Mouse (Mus musculus) liver, embryonic 14.5 days (tissue): ENCODE results near the gene Acat2. TPM values are rescaled to one million over a fixed set of nuclear protein-coding genes. Genes with fewer than 3 reads are reported as not detected.
"Not testable (repeated sequence)": the region's sequence is repeated elsewhere in the genome, so short reads cannot be mapped to it uniquely, and the experiment has no call there.

Experiments
- ATAC-seq: fragments of 200-750 bp; cut with Nextera tagmentation; 2 replicates; pipeline ENCODE4 v1.8.0; 2017; ENCODE audit warnings: moderate number of reproducible peaks, mild to moderate bottlenecking, moderate library complexity; ENCODE audit not compliant: insufficient read depth
- DNase-seq, 3 experiments: peaks; one replicate each; pipeline ENCODE4 v3.0.0-alpha.2; 2012 to 2013; ENCODE audit warnings: low read depth in 3 of 3, low spot score in 3 of 3
- H3K27ac ChIP-seq: fragments of 300-500 bp; sonication (generic); 2 replicates; pipeline ENCODE4 v1.5.1; 2014; ENCODE audit warnings: moderate library complexity, mild to moderate bottlenecking, control low read depth, inconsistent platforms
- H3K27me3 ChIP-seq: fragments of 300-500 bp; sonication (generic); 2 replicates; pipeline ENCODE4 v1.6.1; 2014; ENCODE audit warnings: mild to moderate bottlenecking, low read length, moderate library complexity; ENCODE audit not compliant: control insufficient read depth, insufficient read depth
- H3K36me3 ChIP-seq: fragments of 300-500 bp; sonication (generic); replicated peaks from 2 replicates; pipeline ENCODE4 v1.6.1; 2014; ENCODE audit warnings: low read depth; ENCODE audit not compliant: control insufficient read depth, insufficient read depth
- H3K4me1 ChIP-seq, 2 experiments: fragments of 200-500 bp in 1 of 2; fragments of 300-500 bp in 1 of 2; sonication (generic) in 1 of 2; replicated peaks; 2 replicates each; pipeline ENCODE4 v1.6.1; 2012 to 2014; ENCODE audit warnings: antibody characterized with exemption in 1 of 2, inconsistent platforms in 1 of 2, low read length in 1 of 2; ENCODE audit not compliant: control insufficient read depth in 2 of 2, insufficient read depth in 2 of 2
- H3K4me2 ChIP-seq: fragments of 300-500 bp; sonication (generic); 2 replicates; pipeline ENCODE4 v1.6.1; 2014; ENCODE audit warnings: low read depth, mild to moderate bottlenecking, control low read depth, moderate library complexity
- H3K4me3 ChIP-seq, 2 experiments: fragments of 200-500 bp in 1 of 2; fragments of 300-500 bp in 1 of 2; sonication (generic) in 1 of 2; 2 replicates each; pipeline ENCODE4 v1.5.1; 2012 to 2014; ENCODE audit warnings: low read depth in 2 of 2, low read length in 2 of 2, mild to moderate bottlenecking in 2 of 2, control low read depth in 1 of 2, inconsistent platforms in 1 of 2, moderate library complexity in 1 of 2; ENCODE audit not compliant: insufficient read depth in 1 of 2
- H3K9ac ChIP-seq: fragments of 300-500 bp; sonication (generic); replicated peaks from 2 replicates; pipeline ENCODE4 v1.6.1; 2014; ENCODE audit warnings: mild to moderate bottlenecking, control low read depth, moderate library complexity
- H3K9me3 ChIP-seq: fragments of 300-500 bp; sonication (generic); 2 replicates; pipeline ENCODE4 v1.6.1; 2016; ENCODE audit warnings: low read length, mixed read lengths; ENCODE audit not compliant: control insufficient read depth
- CTCF ChIP-seq: IDR thresholded peaks from 2 replicates; pipeline ENCODE4 v1.5.1; 2016; ENCODE audit warnings: antibody characterized with exemption, low read depth, control low read depth
- EP300 ChIP-seq: IDR thresholded peaks from 2 replicates; pipeline ENCODE4 v1.6.1; 2016; ENCODE audit warnings: antibody characterized with exemption, low read depth
- WGBS: fragments of 180-500 bp; shearing (Covaris S2); extraction: QIAGEN DNeasy Blood & Tissue Kit; methylation state at CpG from one replicate; pipeline ENCODE4 v1.1.7; 2014; ENCODE audit not compliant: insufficient replicate concordance; 5-methylcytosine and 5-hydroxymethylcytosine counted together
- polyA plus RNA-seq, 2 experiments: library from polyadenylated mRNA; depleted of rRNA in 1 of 2; stranded (reverse) in 1 of 2; unstranded in 1 of 2; fragments of >200 nt; fragmentation: Nextera tagmentation in 1 of 2; extraction: Ambion mirVana in 1 of 2; gene quantifications; 2 replicates each; pipeline versions ENCODE4 v1.2.1 to v1.2.3; 2012 to 2014

Acat2 gene
- polyA plus RNA-seq, 2 experiments = 36.3 to 55.4 TPM

DNA sequence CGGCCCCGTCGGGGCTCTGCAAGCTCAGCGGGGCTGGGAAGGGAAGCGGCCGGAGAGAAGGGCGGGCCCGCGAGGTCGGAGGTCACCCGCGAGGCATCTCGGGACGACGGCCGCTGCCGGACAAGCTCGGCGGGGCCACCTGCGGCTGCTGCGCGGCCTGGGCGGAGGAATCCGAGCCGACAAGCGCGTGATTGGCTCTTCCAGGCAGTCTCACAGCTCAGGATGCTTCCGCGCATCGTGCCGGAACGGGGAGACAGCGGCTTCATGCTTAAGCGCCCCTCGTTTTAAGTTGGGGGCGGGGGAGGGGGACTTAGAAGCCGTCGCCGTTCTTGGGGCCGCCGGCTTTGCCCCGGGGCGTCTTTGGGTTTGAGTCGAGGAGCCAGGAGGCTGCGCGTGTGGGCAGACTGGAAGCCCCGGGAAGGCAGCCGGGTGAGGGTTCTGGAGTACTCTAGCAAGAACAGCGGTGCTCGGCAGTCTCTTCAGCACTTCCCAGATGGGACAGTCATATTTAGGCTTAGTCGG, 32.0 kb upstream of the Acat2 start:
- Histone ChIP-seq H3K36me3 (peaks cover 4% of the 10 kb centered on the region; the same call in 1 of the 2 replicates), H3K4me1 (peaks cover 0 to 3% of the 10 kb centered on the region in 2 experiments; a peak in 1 of 4 replicates), H3K27me3 (no peaks in the 10 kb centered on the region), H3K27ac (peak overlapping the region; percentile 98), H3K4me3 (peak overlapping the region; percentile 81 to 100), H3K9me3 (no peaks in the 10 kb centered on the region), H3K4me2 (peak overlapping the region; percentile 84), H3K9ac (peak overlapping the region; percentile 100)
- TF ChIP-seq CTCF (no peak), EP300 (no peak)
- ATAC-seq (peak; percentile 86), DNase-seq (peak; percentile 83 to 88 (median 84))
- WGBS = under 1% methylated on average over 51 of the region's 51 CpGs

DNA sequence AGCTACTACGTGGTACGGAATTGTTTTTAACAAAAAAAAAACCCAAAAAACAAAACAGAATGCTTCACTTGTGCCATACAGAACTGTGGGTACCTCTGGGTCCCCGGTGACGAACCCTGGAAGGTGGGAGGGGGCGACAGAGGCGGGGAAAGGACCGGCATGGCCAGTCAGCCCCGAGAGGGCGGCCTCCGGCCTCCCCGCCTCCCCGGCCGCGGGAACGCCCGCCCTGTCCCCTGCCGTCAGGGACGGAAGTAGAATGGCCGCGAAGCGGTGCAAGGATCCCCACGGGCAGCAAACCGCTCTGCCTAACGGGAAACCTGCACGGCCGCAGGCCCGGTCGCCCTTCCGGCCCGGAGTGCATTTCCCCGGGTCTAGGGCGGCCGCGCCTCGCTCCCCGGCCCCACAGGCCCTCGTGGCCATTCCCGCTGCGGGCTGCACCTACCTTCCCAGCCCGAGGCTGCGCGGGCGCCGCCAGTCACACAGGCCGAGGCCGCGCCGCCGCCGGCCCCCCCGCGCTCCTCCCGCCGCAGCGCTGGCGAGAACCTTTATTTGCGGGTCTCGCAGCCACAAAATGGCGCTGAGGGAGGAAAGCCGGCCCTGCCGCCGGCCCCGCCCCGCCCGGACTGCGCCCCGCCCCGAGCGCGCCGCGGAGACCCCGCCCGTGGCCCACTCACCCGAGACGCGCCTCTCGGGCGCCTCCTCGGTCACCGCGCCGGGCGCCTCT, 31.2 kb upstream of the Acat2 start:
- H3K27ac ChIP-seq = peak overlapping the region; percentile 98
- ATAC-seq = peak; percentile 93
- WGBS = under 1% methylated on average over 74 of the region's 84 CpGs
- peak overlapping the region; percentile 81 to 100 for H3K4me3 ChIP-seq
- peak overlapping the region; percentile 100 for H3K9ac ChIP-seq
- H3K4me1 ChIP-seq = peaks cover 2 to 3% of the 10 kb centered on the region in 2 experiments; a peak in 1 of 4 replicates
- peaks cover 4% of the 10 kb centered on the region; the same call in 1 of the 2 replicates for H3K36me3 ChIP-seq
- H3K4me2 ChIP-seq = peak overlapping the region; percentile 84
- H3K9me3 ChIP-seq = no peaks in the 10 kb centered on the region
- H3K27me3 ChIP-seq = no peaks in the 10 kb centered on the region
- TF ChIP-seq EP300 (no peak), CTCF (0 out of 2 replicates have a peak, but pooled peaks have one; percentile 8)
- peak; percentile 58 to 68 (median 65) for DNase-seq

DNA sequence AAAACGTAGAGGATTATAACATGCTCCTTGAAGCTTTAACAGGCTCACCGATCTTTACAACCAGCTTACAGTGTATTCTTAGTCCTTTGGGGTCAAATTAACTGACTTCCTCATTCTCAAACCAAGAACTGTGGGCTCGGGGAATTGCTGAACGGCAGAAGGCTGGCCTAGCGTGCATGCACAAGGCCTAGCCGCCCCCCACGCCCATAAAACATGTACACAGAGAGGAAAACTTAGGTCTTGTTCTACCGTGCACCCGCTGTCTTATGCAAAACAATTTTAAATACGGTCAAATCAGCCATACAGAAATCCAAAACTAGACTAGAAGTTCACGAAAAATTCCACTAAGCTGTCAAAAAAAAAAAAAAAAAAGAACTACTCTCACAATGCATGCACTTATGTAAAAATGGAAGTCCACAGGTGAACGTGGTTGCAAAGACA, 30.7 kb upstream of the Acat2 start:
- TF ChIP-seq EP300 = no peak
- TF ChIP-seq CTCF = no peak
- H3K27ac ChIP-seq = peak overlapping the region; percentile 98
- H3K9me3 ChIP-seq = no peaks in the 10 kb centered on the region
- WGBS = under 1% methylated on average over 12 of the region's 12 CpGs
- ATAC-seq = no peak
- H3K9ac ChIP-seq = peak overlapping the region; percentile 100
- H3K36me3 ChIP-seq = peaks cover 4% of the 10 kb centered on the region; the same call in 1 of the 2 replicates
- H3K4me3 ChIP-seq = peak overlapping the region; percentile 81 to 100
- H3K27me3 ChIP-seq = no peaks in the 10 kb centered on the region
- peak overlapping the region; percentile 84 for H3K4me2 ChIP-seq
- H3K4me1 ChIP-seq = peaks cover 2 to 3% of the 10 kb centered on the region in 2 experiments; a peak in 1 of 4 replicates
- peak in 1 of 3 experiments; percentile 44 for DNase-seq

DNA sequence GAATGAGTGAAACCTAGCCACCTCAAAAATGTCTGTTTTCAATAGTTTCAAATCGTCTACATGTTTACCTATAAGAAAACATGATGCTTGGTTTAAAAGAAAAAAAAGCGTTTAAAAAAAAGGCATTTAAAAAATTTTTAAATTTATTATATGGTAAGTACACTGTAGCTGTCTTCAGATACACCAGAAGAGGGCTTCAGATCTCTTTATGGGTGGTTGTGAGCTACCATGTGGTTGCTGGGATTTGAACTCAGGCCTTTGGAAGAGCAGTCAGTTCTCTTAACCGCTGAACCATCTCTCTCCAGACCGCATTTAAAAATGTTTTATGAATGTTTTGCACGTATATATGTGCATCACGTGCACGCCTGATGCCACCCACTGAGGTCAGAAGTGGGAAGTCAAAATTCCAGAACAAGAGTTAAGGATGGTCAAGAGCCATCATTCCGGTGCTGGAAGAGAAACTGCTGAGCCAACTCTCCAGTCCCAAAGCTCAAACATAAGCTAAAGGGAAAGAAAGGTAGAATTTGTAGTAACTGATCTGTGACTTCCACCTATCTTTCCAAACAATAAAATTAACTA, 30.1 kb upstream of the Acat2 start:
- H3K9ac ChIP-seq = peak overlapping the region; percentile 100
- no peaks in the 10 kb centered on the region for H3K27me3 ChIP-seq
- H3K4me3 ChIP-seq = peak overlapping the region; percentile 81 to 100
- peak overlapping the region; percentile 84 for H3K4me2 ChIP-seq
- DNase-seq (no peak), ATAC-seq (no peak)
- no peak overlapping the region; the same call in 1 of the 2 replicates for H3K27ac ChIP-seq
- no peaks in the 10 kb centered on the region for H3K9me3 ChIP-seq
- peaks cover 2 to 3% of the 10 kb centered on the region in 2 experiments; a peak in 1 of 4 replicates for H3K4me1 ChIP-seq
- TF ChIP-seq CTCF = no peak
- TF ChIP-seq EP300 = no peak
- peaks cover 4% of the 10 kb centered on the region; the same call in 1 of the 2 replicates for H3K36me3 ChIP-seq
- 26% methylated on average over 8 of the region's 8 CpGs for WGBS

DNA sequence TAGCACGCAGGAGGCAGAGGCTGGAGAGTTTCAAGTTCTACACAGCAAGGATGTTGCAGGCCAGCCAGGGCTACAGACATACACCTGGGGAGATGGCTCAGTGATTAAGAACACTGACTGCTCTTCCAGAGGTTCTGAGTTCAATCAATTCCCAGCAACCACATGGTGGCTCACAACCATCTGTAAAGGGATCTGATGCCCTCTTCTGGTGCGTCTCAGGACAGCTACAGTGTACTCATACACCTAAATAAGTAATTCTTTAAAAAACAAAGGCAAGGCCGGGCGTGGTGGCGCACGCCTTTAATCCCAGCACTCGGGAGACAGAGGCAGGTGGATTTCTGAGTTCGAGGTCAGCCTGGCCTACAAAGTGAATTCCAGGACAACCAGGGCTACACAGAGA, 27.5 kb upstream of the Acat2 start:
- not testable (repeated sequence) for H3K9ac ChIP-seq, H3K4me1 ChIP-seq, DNase-seq, H3K27me3 ChIP-seq, ATAC-seq, H3K27ac ChIP-seq, H3K4me3 ChIP-seq, H3K4me2 ChIP-seq, H3K9me3 ChIP-seq
- H3K36me3 ChIP-seq = peaks cover 24% of the 10 kb centered on the region
- 74% methylated on average over 8 of the region's 8 CpGs for WGBS
- peak; percentile 44 for TF ChIP-seq CTCF
